Mouse (Mus musculus): Measurements from ENCODE around the gene Tcf12. TPM values are rescaled to one million over a fixed set of nuclear protein-coding genes. Genes with fewer than 3 reads are reported as not detected.

Tcf12 gene
- polyA plus RNA-seq, 1 experiment from 2014 or later, result 80.0 TPM

- H3K9me3 ChIP-seq (ENCODE audit: control insufficient read depth, low read depth, low read length), result no peaks in the 10 kb centered on the region
- WGBS, result 92% methylated on average over 3 of the region's 3 CpGs
- no peak overlapping the region for H3K4me2 ChIP-seq (replicated peaks; ENCODE audit: low read depth, low read length)
- H3K27me3 ChIP-seq (ENCODE audit: control insufficient read depth, insufficient read depth, low read length), result no peaks in the 10 kb centered on the region
- no peaks in the 10 kb centered on the region for H3K4me1 ChIP-seq (ENCODE audit: control insufficient read depth, insufficient read depth, low read length)
- H3K36me3 ChIP-seq (ENCODE audit: control insufficient read depth, insufficient read depth, low read length), result no peaks in the 10 kb centered on the region
- no peak overlapping the region for H3K9ac ChIP-seq (replicated peaks; ENCODE audit: low read depth, low read length)
- H3K27ac ChIP-seq (ENCODE audit: low read length), result no peak overlapping the region
- H3K4me3 ChIP-seq (ENCODE audit: low read depth, low read length), result no peak overlapping the region
- ATAC-seq (ENCODE audit: insufficient number of reproducible peaks, insufficient read depth, low FRiP score, low read depth), result no peak
These were observed 176.8 kb downstream of the Tcf12 start for GRCm38 (mm10) chr9:71934833-71935232.

- no peak for ATAC-seq (ENCODE audit: insufficient number of reproducible peaks, insufficient read depth, low FRiP score, low read depth)
- Histone ChIP-seq H3K36me3 (ENCODE audit: control insufficient read depth, insufficient read depth, low read length) (no peaks in the 10 kb centered on the region; the same call in 1 of the 2 replicates), H3K4me2 (replicated peaks; ENCODE audit: low read depth, low read length) (no peak overlapping the region), H3K9me3 (ENCODE audit: control insufficient read depth, low read depth, low read length) (no peaks in the 10 kb centered on the region), H3K9ac (replicated peaks; ENCODE audit: low read depth, low read length) (no peak overlapping the region), H3K4me3 (ENCODE audit: low read depth, low read length) (no peak overlapping the region), H3K27me3 (ENCODE audit: control insufficient read depth, insufficient read depth, low read length) (no peaks in the 10 kb centered on the region), H3K4me1 (ENCODE audit: control insufficient read depth, insufficient read depth, low read length) (no peaks in the 10 kb centered on the region), H3K27ac (ENCODE audit: low read length) (no peak overlapping the region)
These were observed 179.7 kb downstream of the Tcf12 start for GRCm38 (mm10) chr9:71931965-71932364.

GRCm38 (mm10) chr9:71931358-71931715 lies 180.3 kb downstream of the Tcf12 start:
- WGBS, result 72% methylated on average over 8 of the region's 8 CpGs
- Histone ChIP-seq H3K9me3 (ENCODE audit: control insufficient read depth, low read depth, low read length) (no peaks in the 10 kb centered on the region), H3K4me1 (ENCODE audit: control insufficient read depth, insufficient read depth, low read length) (no peaks in the 10 kb centered on the region), H3K27me3 (ENCODE audit: control insufficient read depth, insufficient read depth, low read length) (no peaks in the 10 kb centered on the region), H3K4me3 (ENCODE audit: low read depth, low read length) (no peak overlapping the region), H3K4me2 (replicated peaks; ENCODE audit: low read depth, low read length) (no peak overlapping the region), H3K36me3 (ENCODE audit: control insufficient read depth, insufficient read depth, low read length) (no peaks in the 10 kb centered on the region; the same call in 1 of the 2 replicates), H3K27ac (ENCODE audit: low read length) (no peak overlapping the region), H3K9ac (replicated peaks; ENCODE audit: low read depth, low read length) (no peak overlapping the region)
- ATAC-seq (ENCODE audit: insufficient number of reproducible peaks, insufficient read depth, low FRiP score, low read depth), result no peak

DNA sequence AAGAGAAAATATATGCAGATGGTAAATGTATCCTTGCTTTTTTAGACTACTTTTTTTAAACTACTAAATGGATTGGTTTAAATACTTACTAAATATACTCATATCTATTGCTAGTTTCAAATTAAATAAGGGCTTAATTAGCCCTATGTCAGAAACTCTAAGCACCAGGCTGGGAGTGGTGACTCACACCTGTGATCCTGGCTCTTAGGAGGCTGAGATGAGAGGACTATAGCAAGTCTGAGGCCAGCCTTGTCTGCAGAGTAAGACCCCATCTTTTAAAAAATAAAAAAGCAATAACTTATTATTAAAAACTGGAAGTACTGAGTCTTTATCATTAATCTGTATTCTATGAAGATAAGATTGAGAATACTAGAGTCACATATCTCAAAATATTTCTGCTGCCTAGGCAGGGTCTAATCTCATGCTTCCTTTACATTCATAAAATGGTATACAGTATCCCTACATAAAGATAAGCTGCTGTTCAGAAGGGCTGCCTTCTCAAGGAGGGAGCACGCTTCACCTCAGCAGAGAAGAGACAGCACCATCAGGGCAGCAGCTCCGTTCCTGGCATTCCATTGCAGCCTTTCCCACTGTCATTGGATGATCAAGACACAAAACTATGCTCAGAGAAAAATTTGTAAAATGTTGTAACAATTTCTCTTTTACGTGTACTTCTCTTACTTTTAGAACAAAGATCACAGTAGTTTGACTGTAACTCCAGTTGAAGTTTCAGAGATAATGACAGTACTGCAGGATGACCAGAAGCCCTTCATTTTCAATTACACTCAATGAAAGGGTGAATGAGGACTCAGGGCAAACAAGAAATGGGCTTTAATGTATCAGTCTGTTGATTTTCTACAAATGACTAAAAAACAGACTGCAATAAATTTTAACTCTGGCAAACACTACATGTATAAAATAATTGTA lies 181.0 kb downstream of the Tcf12 start:
- WGBS, result 84% methylated on average over 3 of the region's 3 CpGs
- Histone ChIP-seq H3K4me1 (ENCODE audit: control insufficient read depth, insufficient read depth, low read length) (no peaks in the 10 kb centered on the region), H3K36me3 (ENCODE audit: control insufficient read depth, insufficient read depth, low read length) (no peaks in the 10 kb centered on the region; the same call in 1 of the 2 replicates), H3K9me3 (ENCODE audit: control insufficient read depth, low read depth, low read length) (no peaks in the 10 kb centered on the region), H3K27ac (ENCODE audit: low read length) (no peak overlapping the region), H3K4me3 (ENCODE audit: low read depth, low read length) (no peak overlapping the region), H3K9ac (replicated peaks; ENCODE audit: low read depth, low read length) (no peak overlapping the region), H3K4me2 (replicated peaks; ENCODE audit: low read depth, low read length) (no peak overlapping the region), H3K27me3 (ENCODE audit: control insufficient read depth, insufficient read depth, low read length) (no peaks in the 10 kb centered on the region)
- no peak for ATAC-seq (ENCODE audit: insufficient number of reproducible peaks, insufficient read depth, low FRiP score, low read depth)

DNA sequence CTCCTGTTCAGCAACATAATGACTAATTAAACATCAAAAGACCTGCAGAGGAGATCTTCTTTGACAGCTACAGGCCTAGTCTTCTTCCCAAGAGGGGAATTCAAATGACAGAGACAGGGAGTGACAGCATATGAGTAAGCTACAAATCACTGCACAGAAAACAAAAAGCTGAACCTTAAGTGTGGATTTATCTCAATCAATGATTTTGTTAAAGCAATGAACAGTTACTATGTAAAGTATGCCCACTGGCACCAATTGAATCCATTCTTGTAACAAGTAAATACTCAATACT lies 195.1 kb downstream of the Tcf12 start:
- Histone ChIP-seq H3K4me1 (ENCODE audit: control insufficient read depth, insufficient read depth, low read length) (peaks cover 2% of the 10 kb centered on the region; the same call in 1 of the 2 replicates), H3K27ac (ENCODE audit: low read length) (no peak overlapping the region), H3K27me3 (ENCODE audit: control insufficient read depth, insufficient read depth, low read length) (no peaks in the 10 kb centered on the region), H3K9me3 (ENCODE audit: control insufficient read depth, low read depth, low read length) (no peaks in the 10 kb centered on the region), H3K36me3 (ENCODE audit: control insufficient read depth, insufficient read depth, low read length) (no peaks in the 10 kb centered on the region; the same call in 1 of the 2 replicates), H3K9ac (replicated peaks; ENCODE audit: low read depth, low read length) (no peak overlapping the region), H3K4me2 (replicated peaks; ENCODE audit: low read depth, low read length) (no peak overlapping the region), H3K4me3 (ENCODE audit: low read depth, low read length) (no peak overlapping the region)
- no peak for ATAC-seq (ENCODE audit: insufficient number of reproducible peaks, insufficient read depth, low FRiP score, low read depth)

DNA sequence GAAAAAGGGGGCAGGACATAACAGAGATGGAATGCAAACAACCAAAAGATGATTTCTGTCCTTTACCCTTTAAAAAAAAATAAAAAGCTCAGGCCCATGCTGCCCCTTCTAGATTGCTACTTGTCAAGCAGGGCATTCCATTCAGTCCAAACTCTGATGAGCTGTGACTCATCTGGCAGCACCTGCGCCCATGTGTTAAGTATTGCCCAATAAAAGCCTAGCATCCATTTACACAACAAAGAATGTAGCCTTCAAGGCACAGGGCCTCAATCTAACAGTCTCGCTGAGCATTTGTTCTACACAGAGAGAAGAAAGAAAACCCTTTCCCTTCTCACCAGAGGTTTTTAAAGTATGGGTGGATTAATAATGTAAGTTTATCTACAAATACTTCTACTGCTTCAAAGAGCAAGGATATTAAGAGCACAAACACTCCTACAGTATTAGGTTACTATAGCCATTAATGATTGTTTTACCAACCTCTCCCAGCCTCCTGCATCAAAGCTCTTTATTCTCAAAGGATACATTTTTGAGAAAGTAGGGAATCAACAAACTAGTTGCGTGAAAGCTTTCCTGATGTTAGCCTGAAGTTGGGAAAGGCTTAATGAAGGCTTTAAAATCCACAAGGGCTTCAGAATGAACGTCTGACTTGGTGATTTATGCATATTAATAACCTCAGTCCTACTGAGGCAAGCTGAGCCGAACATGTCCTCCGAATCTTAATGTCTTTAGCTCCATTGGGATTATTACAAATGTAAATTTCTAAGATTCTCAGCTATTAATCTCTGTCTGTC lies 195.6 kb downstream of the Tcf12 start:
- H3K4me3 ChIP-seq (ENCODE audit: low read depth, low read length), result no peak overlapping the region
- no peaks in the 10 kb centered on the region for H3K9me3 ChIP-seq (ENCODE audit: control insufficient read depth, low read depth, low read length)
- no peak overlapping the region for H3K27ac ChIP-seq (ENCODE audit: low read length)
- no peaks in the 10 kb centered on the region for H3K27me3 ChIP-seq (ENCODE audit: control insufficient read depth, insufficient read depth, low read length)
- peaks cover 2% of the 10 kb centered on the region; the same call in 1 of the 2 replicates for H3K4me1 ChIP-seq (ENCODE audit: control insufficient read depth, insufficient read depth, low read length)
- H3K4me2 ChIP-seq (replicated peaks; ENCODE audit: low read depth, low read length), result no peak overlapping the region
- no peaks in the 10 kb centered on the region for H3K36me3 ChIP-seq (ENCODE audit: control insufficient read depth, insufficient read depth, low read length)
- 53% methylated on average over 6 of the region's 6 CpGs for WGBS
- ATAC-seq (ENCODE audit: insufficient number of reproducible peaks, insufficient read depth, low FRiP score, low read depth), result no peak
- H3K9ac ChIP-seq (replicated peaks; ENCODE audit: low read depth, low read length), result no peak overlapping the region

DNA sequence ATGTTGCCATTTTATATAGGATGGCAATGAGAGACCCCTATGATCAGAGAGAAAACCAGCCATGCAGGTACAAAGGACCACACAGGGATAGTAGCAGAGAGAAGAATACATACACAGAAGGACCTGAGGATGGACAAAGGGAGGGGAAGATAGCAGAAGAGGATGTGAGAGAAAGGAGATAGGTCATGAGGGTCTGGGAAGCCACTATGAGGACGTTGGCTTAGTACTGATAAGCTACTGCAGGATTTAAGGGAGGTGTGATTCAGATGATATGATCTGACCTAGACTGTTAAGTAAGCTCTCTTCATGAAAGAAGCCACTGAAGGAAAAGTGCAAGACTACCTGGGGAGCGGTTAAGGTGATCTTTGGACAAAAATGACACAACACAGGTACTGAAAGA lies 205.1 kb downstream of the Tcf12 start:
- WGBS, result 62% methylated on average over 2 of the region's 2 CpGs
- H3K4me3 ChIP-seq (ENCODE audit: low read depth, low read length), result no peak overlapping the region
- H3K27ac ChIP-seq (ENCODE audit: low read length), result no peak overlapping the region
- no peaks in the 10 kb centered on the region for H3K4me1 ChIP-seq (ENCODE audit: control insufficient read depth, insufficient read depth, low read length)
- H3K9me3 ChIP-seq (ENCODE audit: control insufficient read depth, low read depth, low read length), result no peaks in the 10 kb centered on the region; the same call in 1 of the 2 replicates
- no peak overlapping the region for H3K4me2 ChIP-seq (replicated peaks; ENCODE audit: low read depth, low read length)
- ATAC-seq (ENCODE audit: insufficient number of reproducible peaks, insufficient read depth, low FRiP score, low read depth), result no peak
- no peaks in the 10 kb centered on the region for H3K27me3 ChIP-seq (ENCODE audit: control insufficient read depth, insufficient read depth, low read length)
- H3K9ac ChIP-seq (replicated peaks; ENCODE audit: low read depth, low read length), result no peak overlapping the region
- peaks cover 6% of the 10 kb centered on the region; the same call in 1 of the 2 replicates for H3K36me3 ChIP-seq (ENCODE audit: control insufficient read depth, insufficient read depth, low read length)

DNA sequence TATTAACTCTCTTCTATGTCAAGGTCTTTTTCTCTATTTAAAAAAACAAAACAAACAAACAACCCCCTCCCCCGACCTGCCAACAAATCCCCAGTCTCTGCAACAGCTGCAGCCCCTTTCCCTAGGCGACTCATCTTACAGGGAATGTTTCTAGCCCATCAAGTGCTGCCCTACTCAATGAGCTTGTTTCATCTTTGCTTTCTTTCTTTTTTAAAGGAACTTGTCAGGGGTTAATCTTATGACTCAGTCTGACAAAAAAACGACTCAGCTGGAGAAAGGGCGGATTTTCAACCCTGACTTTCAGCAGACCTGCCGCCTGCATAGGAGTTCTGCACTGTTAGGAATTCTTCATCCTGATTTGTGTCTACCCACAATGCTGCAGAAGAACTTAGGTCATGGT lies 212.8 kb downstream of the Tcf12 start:
- Histone ChIP-seq H3K27ac (ENCODE audit: low read length) (no peak overlapping the region), H3K4me1 (ENCODE audit: control insufficient read depth, insufficient read depth, low read length) (peaks cover 15% of the 10 kb centered on the region), H3K4me3 (ENCODE audit: low read depth, low read length) (no peak overlapping the region), H3K9ac (replicated peaks; ENCODE audit: low read depth, low read length) (no peak overlapping the region), H3K36me3 (ENCODE audit: control insufficient read depth, insufficient read depth, low read length) (no peaks in the 10 kb centered on the region), H3K27me3 (ENCODE audit: control insufficient read depth, insufficient read depth, low read length) (no peaks in the 10 kb centered on the region), H3K9me3 (ENCODE audit: control insufficient read depth, low read depth, low read length) (no peaks in the 10 kb centered on the region), H3K4me2 (replicated peaks; ENCODE audit: low read depth, low read length) (no peak overlapping the region)
- 23% methylated on average over 5 of the region's 5 CpGs for WGBS
- no peak for ATAC-seq (ENCODE audit: insufficient number of reproducible peaks, insufficient read depth, low FRiP score, low read depth)

All from stomach, embryonic 14.5 days (tissue).